Mouse (Mus musculus): ENCODE results near the gene Slc19a3. TPM values are rescaled to one million over a fixed set of nuclear protein-coding genes. Genes with fewer than 3 reads are reported as not detected.
A peak's percentile ranks its signal among the peaks of the same experiment; 100 is the strongest.
"Not testable (repeated sequence)": the region's sequence is repeated elsewhere in the genome, so short reads cannot be mapped to it uniquely, and the experiment has no call there.

Slc19a3 gene
- total and polyA plus RNA-seq, 2 experiments from 2014 or later: 0.99 to 1.3 TPM

- no peaks in the 10 kb centered on the region for H3K4me1 ChIP-seq (ENCODE audit: insufficient read depth)
- DNase-seq (no peak), ATAC-seq (no peak)
- no peak for TF ChIP-seq CTCF (IDR thresholded peaks at IDR 0.05; ENCODE audit: low read depth)
- H3K27ac ChIP-seq (ENCODE audit: low read depth, low read length): no peak overlapping the region
- H3K4me2 ChIP-seq (ENCODE audit: low read depth): no peak overlapping the region
- no peaks in the 10 kb centered on the region for H3K9me3 ChIP-seq (ENCODE audit: low read length)
- no peak overlapping the region for H3K4me3 ChIP-seq (ENCODE audit: low read depth, low read length)
- H3K36me3 ChIP-seq (ENCODE audit: insufficient read depth): no peaks in the 10 kb centered on the region
- no peaks in the 10 kb centered on the region for H3K27me3 ChIP-seq (ENCODE audit: insufficient read depth, low read length)
- WGBS: 91% methylated on average over 3 of the region's 3 CpGs
- no peak overlapping the region for H3K9ac ChIP-seq
Measured at GRCm38 (mm10) chr1:83014477-83014876, 23.8 kb downstream of the Slc19a3 start.

DNA sequence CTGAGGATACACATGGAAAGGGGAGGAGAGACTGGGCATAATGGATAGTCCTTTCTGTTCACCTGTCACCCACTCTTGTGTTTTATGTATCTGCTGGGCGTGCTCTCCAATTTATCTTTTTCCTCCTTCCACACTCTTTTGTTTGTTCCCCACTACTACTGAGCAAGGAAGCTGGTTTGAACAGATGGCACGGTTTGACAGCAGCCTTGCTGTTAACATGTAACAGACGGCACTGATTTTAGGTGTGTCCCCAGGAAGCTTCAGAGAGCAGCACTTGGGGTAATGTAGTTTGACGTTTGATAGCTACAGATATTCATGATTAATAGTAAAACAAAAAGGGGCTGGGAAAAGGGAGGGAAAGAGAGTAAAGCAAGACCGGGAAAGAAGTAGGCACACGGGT is 30.8 kb downstream of the Slc19a3 start:
- H3K4me1 ChIP-seq (ENCODE audit: insufficient read depth): no peaks in the 10 kb centered on the region
- TF ChIP-seq CTCF (IDR thresholded peaks at IDR 0.05; ENCODE audit: low read depth): no peak
- 63% methylated on average over 6 of the region's 6 CpGs for WGBS
- H3K9me3 ChIP-seq (ENCODE audit: low read length): no peaks in the 10 kb centered on the region
- DNase-seq: peak; percentile 31
- H3K4me2 ChIP-seq (ENCODE audit: low read depth): no peak overlapping the region
- no peaks in the 10 kb centered on the region for H3K27me3 ChIP-seq (ENCODE audit: insufficient read depth, low read length)
- H3K9ac ChIP-seq: no peak overlapping the region
- no peak overlapping the region for H3K4me3 ChIP-seq (ENCODE audit: low read depth, low read length)
- no peak overlapping the region for H3K27ac ChIP-seq (ENCODE audit: low read depth, low read length)
- no peaks in the 10 kb centered on the region for H3K36me3 ChIP-seq (ENCODE audit: insufficient read depth)
- ATAC-seq: peak; percentile 65

- no peaks in the 10 kb centered on the region for H3K4me1 ChIP-seq (ENCODE audit: insufficient read depth)
- 82% methylated on average over 8 of the region's 8 CpGs for WGBS
- no peaks in the 10 kb centered on the region for H3K36me3 ChIP-seq (ENCODE audit: insufficient read depth)
- ATAC-seq: no peak
- TF ChIP-seq CTCF (IDR thresholded peaks at IDR 0.05; ENCODE audit: low read depth): no peak
- no peak overlapping the region for H3K4me2 ChIP-seq (ENCODE audit: low read depth)
- no peak for DNase-seq
- no peak overlapping the region for H3K27ac ChIP-seq (ENCODE audit: low read depth, low read length)
- H3K4me3 ChIP-seq (ENCODE audit: low read depth, low read length): no peak overlapping the region
- H3K9me3 ChIP-seq (ENCODE audit: low read length): no peaks in the 10 kb centered on the region
- H3K27me3 ChIP-seq (ENCODE audit: insufficient read depth, low read length): no peaks in the 10 kb centered on the region
- no peak overlapping the region for H3K9ac ChIP-seq
Measured at GRCm38 (mm10) chr1:83006218-83007179, 31.7 kb downstream of the Slc19a3 start.

DNA sequence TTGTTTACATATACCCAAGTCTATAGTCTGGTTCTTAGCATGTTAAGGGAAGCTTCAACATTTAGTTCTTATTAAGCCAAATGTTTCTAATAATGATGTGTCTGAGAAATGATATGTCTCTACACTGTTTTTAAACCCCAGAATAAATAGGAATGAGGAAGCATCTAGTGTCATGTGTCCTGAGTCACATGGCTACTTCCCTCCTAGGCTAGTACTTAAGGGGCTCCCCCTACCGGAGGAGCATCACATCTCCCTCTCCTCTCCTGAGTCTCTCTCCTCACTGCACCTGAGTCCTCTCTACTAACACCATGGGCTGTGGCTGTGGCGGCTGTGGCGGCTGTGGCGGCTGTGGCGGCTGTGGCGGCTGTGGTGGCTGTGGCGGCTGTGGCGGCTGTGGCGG is 37.9 kb downstream of the Slc19a3 start, which contains the start of gene Gm47959:
Gm47959 (plus strand) TSS at position 243 of the 400 bp plus-strand sequence.
- 94% methylated on average over 6 of the region's 9 CpGs for WGBS
- H3K4me1 ChIP-seq (ENCODE audit: insufficient read depth); ATAC-seq: not testable (repeated sequence)

GRCm38 (mm10) chr1:82993947-82994346 is 44.3 kb downstream of the Slc19a3 start:
- Histone ChIP-seq H3K27ac (ENCODE audit: low read depth, low read length) (no peak overlapping the region), H3K9me3 (ENCODE audit: low read length) (no peaks in the 10 kb centered on the region), H3K27me3 (ENCODE audit: insufficient read depth, low read length) (no peaks in the 10 kb centered on the region), H3K9ac (no peak overlapping the region), H3K4me3 (ENCODE audit: low read depth, low read length) (no peak overlapping the region), H3K36me3 (ENCODE audit: insufficient read depth) (no peaks in the 10 kb centered on the region), H3K4me2 (ENCODE audit: low read depth) (no peak overlapping the region), H3K4me1 (ENCODE audit: insufficient read depth) (no peaks in the 10 kb centered on the region)
- no peak for TF ChIP-seq CTCF (IDR thresholded peaks at IDR 0.05; ENCODE audit: low read depth)
- WGBS: 74% methylated on average over 3 of the region's 3 CpGs
- DNase-seq: no peak
- peak; percentile 61; the same call in 1 of the 2 replicates for ATAC-seq

More for the DNA sequence above, 37.9 kb downstream of the Slc19a3 start, which contains the start of gene Gm47959:
- not testable (repeated sequence) for H3K9me3 ChIP-seq (ENCODE audit: low read length); H3K36me3 ChIP-seq (ENCODE audit: insufficient read depth); H3K9ac ChIP-seq; H3K4me3 ChIP-seq (ENCODE audit: low read depth, low read length); H3K4me2 ChIP-seq (ENCODE audit: low read depth); DNase-seq; H3K27ac ChIP-seq (ENCODE audit: low read depth, low read length); H3K27me3 ChIP-seq (ENCODE audit: insufficient read depth, low read length)

GRCm38 (mm10) chr1:82992093-82992492 is 46.2 kb downstream of the Slc19a3 start:
- H3K9me3 ChIP-seq (ENCODE audit: low read length): no peaks in the 10 kb centered on the region
- no peaks in the 10 kb centered on the region for H3K4me1 ChIP-seq (ENCODE audit: insufficient read depth)
- no peak for TF ChIP-seq CTCF (IDR thresholded peaks at IDR 0.05; ENCODE audit: low read depth)
- ATAC-seq: no peak
- H3K36me3 ChIP-seq (ENCODE audit: insufficient read depth): no peaks in the 10 kb centered on the region
- no peak overlapping the region for H3K27ac ChIP-seq (ENCODE audit: low read depth, low read length)
- WGBS: 95% methylated on average over 6 of the region's 6 CpGs
- no peak for DNase-seq
- H3K27me3 ChIP-seq (ENCODE audit: insufficient read depth, low read length): no peaks in the 10 kb centered on the region
- H3K4me2 ChIP-seq (ENCODE audit: low read depth): no peak overlapping the region
- no peak overlapping the region for H3K4me3 ChIP-seq (ENCODE audit: low read depth, low read length)
- H3K9ac ChIP-seq: no peak overlapping the region

DNA sequence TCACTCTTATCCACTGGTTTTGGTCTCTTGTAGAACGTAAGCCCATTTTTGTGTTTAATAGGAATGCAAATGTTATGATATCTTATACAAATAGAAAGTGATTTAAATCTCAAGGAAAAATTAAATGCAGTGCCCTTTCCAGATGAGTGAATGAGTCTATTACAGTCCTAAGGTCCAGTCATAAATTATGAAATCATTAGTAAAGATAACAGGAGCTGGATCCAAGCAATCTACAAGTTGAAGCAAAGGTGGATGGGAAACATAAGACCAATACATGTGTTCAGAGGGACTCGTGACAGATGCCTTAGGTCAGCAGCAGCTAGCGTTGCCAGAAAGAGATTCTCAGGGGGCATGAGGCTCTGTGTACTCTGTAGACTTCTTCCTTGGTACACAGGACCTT is 46.7 kb downstream of the Slc19a3 start:
- ATAC-seq: no peak
- WGBS: 82% methylated on average over 3 of the region's 3 CpGs

More for the DNA sequence above, 46.7 kb downstream of the Slc19a3 start:
- H3K4me1 ChIP-seq (ENCODE audit: insufficient read depth): no peaks in the 10 kb centered on the region
- H3K27me3 ChIP-seq (ENCODE audit: insufficient read depth, low read length): no peaks in the 10 kb centered on the region
- no peak for DNase-seq
- H3K9me3 ChIP-seq (ENCODE audit: low read length): no peaks in the 10 kb centered on the region
- H3K4me2 ChIP-seq (ENCODE audit: low read depth): no peak overlapping the region
- H3K4me3 ChIP-seq (ENCODE audit: low read depth, low read length): no peak overlapping the region
- no peaks in the 10 kb centered on the region for H3K36me3 ChIP-seq (ENCODE audit: insufficient read depth)
- no peak overlapping the region for H3K9ac ChIP-seq
- no peak overlapping the region for H3K27ac ChIP-seq (ENCODE audit: low read depth, low read length)
- TF ChIP-seq CTCF (IDR thresholded peaks at IDR 0.05; ENCODE audit: low read depth): no peak

All from forebrain, postnatal 0 days (tissue).